In genomic region chr9:53340328-53340916, GRCm38 (mm10) we compare ENCODE assay signal across 8 mouse cellular contexts. TPM values are rescaled to one million over a fixed set of nuclear protein-coding genes. Genes with fewer than 3 reads are reported as not detected.
DNase-seq lines count a peak whose midpoint lies in the region; ATAC-seq and TF ChIP-seq lines count a peak whose summit lies in the region.

No protein-coding gene starts in this region.

- H3K27ac ChIP-seq in heart, embryonic 11.5 days (ENCODE audit: low read depth, low read length) = no peak overlapping the region
- no peak overlapping the region for H3K27ac ChIP-seq in embryonic facial prominence, embryonic 13.5 days
- H3K27ac ChIP-seq in intestine, postnatal 0 days (ENCODE audit: low read depth, low read length) = peak overlapping the region; percentile 79
- H3K27ac ChIP-seq in midbrain, embryonic 12.5 days (replicated peaks) = no peak overlapping the region

- no peak for DNase-seq in heart, adult 9 months (ENCODE audit: low spot score in 2 of 2)
- no peak for DNase-seq in adrenal gland, adult (ENCODE audit: inconsistent age in 2 of 2, low spot score in 1 of 2)
- no peak for DNase-seq in right cerebral cortex, postnatal 25 days
- DNase-seq in frontal cortex, postnatal 25 days (ENCODE audit: low spot score in 2 of 2) = no peak

- H3K4me3 ChIP-seq in heart, embryonic 11.5 days (ENCODE audit: low read depth, low read length) = peak overlapping the region; percentile 45
- peak overlapping the region; percentile 41 for H3K4me3 ChIP-seq in embryonic facial prominence, embryonic 13.5 days
- H3K4me3 ChIP-seq in intestine, postnatal 0 days (ENCODE audit: low read depth, low read length) = peak overlapping the region; percentile 59
- peak overlapping the region; percentile 36; the same call in 1 of the 2 replicates for H3K4me3 ChIP-seq in midbrain, embryonic 12.5 days

- H3K27me3 ChIP-seq in heart, embryonic 11.5 days (ENCODE audit: control insufficient read depth, insufficient read depth, low read length) = 0 out of 2 replicates have a peak, but pooled peaks cover 4% of the 10 kb centered on the region
- no peaks in the 10 kb centered on the region for H3K27me3 ChIP-seq in embryonic facial prominence, embryonic 13.5 days
- no peaks in the 10 kb centered on the region for H3K27me3 ChIP-seq in intestine, postnatal 0 days (replicated peaks; ENCODE audit: control insufficient read depth, insufficient read depth, low read length)
- H3K27me3 ChIP-seq in midbrain, embryonic 12.5 days = peaks cover 6% of the 10 kb centered on the region

- H3K36me3 ChIP-seq in heart, embryonic 11.5 days (ENCODE audit: control insufficient read depth, insufficient read depth, low read length) = no peaks in the 10 kb centered on the region
- no peaks in the 10 kb centered on the region for H3K36me3 ChIP-seq in embryonic facial prominence, embryonic 13.5 days
- H3K36me3 ChIP-seq in intestine, postnatal 0 days (ENCODE audit: control insufficient read depth, insufficient read depth) = no peaks in the 10 kb centered on the region
- H3K36me3 ChIP-seq in midbrain, embryonic 12.5 days = no peaks in the 10 kb centered on the region

- ATAC-seq in heart, embryonic 11.5 days (replicated peaks; ENCODE audit: insufficient number of reproducible peaks, low FRiP score, low TSS enrichment) = no peak
- no peak for ATAC-seq in embryonic facial prominence, embryonic 13.5 days (ENCODE audit: insufficient number of reproducible peaks, insufficient read depth, low FRiP score, low TSS enrichment, low read depth)
- ATAC-seq in intestine, postnatal 0 days = peak; percentile 65
- no peak for ATAC-seq in midbrain, embryonic 12.5 days (ENCODE audit: low FRiP score, low read depth)

- peak overlapping the region; percentile 84 for H3K4me2 ChIP-seq in heart, embryonic 11.5 days
- H3K4me2 ChIP-seq in embryonic facial prominence, embryonic 13.5 days = peak overlapping the region; percentile 64
- peak overlapping the region; percentile 80 for H3K4me2 ChIP-seq in intestine, postnatal 0 days (replicated peaks; ENCODE audit: low read depth)
- peak overlapping the region; percentile 56 for H3K4me2 ChIP-seq in midbrain, embryonic 12.5 days (replicated peaks)

- H3K9me3 ChIP-seq in heart, embryonic 11.5 days (replicated peaks; ENCODE audit: control insufficient read depth, low read length) = no peaks in the 10 kb centered on the region
- H3K9me3 ChIP-seq in embryonic facial prominence, embryonic 13.5 days = no peaks in the 10 kb centered on the region
- H3K9me3 ChIP-seq in intestine, postnatal 0 days (ENCODE audit: control insufficient read depth) = no peaks in the 10 kb centered on the region
- H3K9me3 ChIP-seq in midbrain, embryonic 12.5 days = no peaks in the 10 kb centered on the region

- TF ChIP-seq CTCF in intestine, postnatal 0 days (IDR thresholded peaks at IDR 0.05; ENCODE audit: low read depth) = no peak

- WGBS in heart, embryonic 11.5 days (ENCODE audit: insufficient replicate concordance) = 40% methylated on average over 17 of the region's 17 CpGs
- whole genome bisulfite sequencing in embryonic facial prominence, embryonic 13.5 days = 39% methylated on average over 17 of the region's 17 CpGs
- WGBS in intestine, postnatal 0 days = 18% methylated on average over 17 of the region's 17 CpGs
- 56% methylated on average over 17 of the region's 17 CpGs for WGBS in midbrain, embryonic 12.5 days

- H3K4me1 ChIP-seq in heart, embryonic 11.5 days (ENCODE audit: control insufficient read depth, insufficient read depth, low read length) = no peaks in the 10 kb centered on the region
- peaks cover 7% of the 10 kb centered on the region; the same call in 1 of the 2 replicates for H3K4me1 ChIP-seq in embryonic facial prominence, embryonic 13.5 days
- H3K4me1 ChIP-seq in intestine, postnatal 0 days (replicated peaks; ENCODE audit: control insufficient read depth, insufficient read depth, low read length) = no peaks in the 10 kb centered on the region; the same call in 1 of the 2 replicates
- peaks cover 6% of the 10 kb centered on the region for H3K4me1 ChIP-seq in midbrain, embryonic 12.5 days

- H3K9ac ChIP-seq in heart, embryonic 11.5 days (ENCODE audit: low read depth, low read length) = 0 out of 2 replicates have a peak overlapping the region, but pooled peaks have one; percentile 67
- H3K9ac ChIP-seq in embryonic facial prominence, embryonic 13.5 days = peak overlapping the region; percentile 58
- H3K9ac ChIP-seq in intestine, postnatal 0 days (ENCODE audit: low read depth, low read length) = no peak overlapping the region
- H3K9ac ChIP-seq in midbrain, embryonic 12.5 days (replicated peaks) = no peak overlapping the region

RNA-seq across cellular contexts. Expression of gene Exph5, which starts 39.0 kb away (rescaled TPM):
- 0.31 and 0.46 TPM in 2 replicates for polyA plus RNA-seq in heart, embryonic 11.5 days (2014; fragmentation: Nextera tagmentation; extraction: Ambion mirVana)
- 1.5 and 1.6 TPM in 2 replicates for polyA plus RNA-seq in embryonic facial prominence, embryonic 13.5 days (2015; fragmentation: Nextera tagmentation; extraction: Ambion mirVana)
- polyA plus RNA-seq in intestine, postnatal 0 days (2015; fragmentation: Nextera tagmentation; extraction: Ambion mirVana) = 2.4 and 3.1 TPM in 2 replicates
- polyA plus RNA-seq in midbrain, embryonic 12.5 days (2016; fragmentation: Nextera tagmentation; extraction: Ambion mirVana) = 0.50 and 0.51 TPM in 2 replicates

RNA-seq across cellular contexts. Expression of gene Kdelc2, which starts 43.4 kb away (rescaled TPM):
- polyA plus RNA-seq in heart, embryonic 11.5 days (2014; fragmentation: Nextera tagmentation; extraction: Ambion mirVana) = 19.3 and 20.9 TPM in 2 replicates
- 20.7 TPM in 2 replicates for polyA plus RNA-seq in embryonic facial prominence, embryonic 13.5 days (2015; fragmentation: Nextera tagmentation; extraction: Ambion mirVana)
- polyA plus RNA-seq in intestine, postnatal 0 days (2015; fragmentation: Nextera tagmentation; extraction: Ambion mirVana) = 10.5 and 11.7 TPM in 2 replicates
- polyA plus RNA-seq in midbrain, embryonic 12.5 days (2016; fragmentation: Nextera tagmentation; extraction: Ambion mirVana) = 9.8 and 10.4 TPM in 2 replicates

Comparison
In these comparisons a context has a peak if more than half of its experiments do, and no peak if none do; other contexts are left out.
1. H3K9ac ChIP-seq: peak in heart, embryonic 11.5 days (single experiment) and embryonic facial prominence, embryonic 13.5 days (single experiment); none in intestine, postnatal 0 days (single experiment) and midbrain, embryonic 12.5 days (single experiment).
2. Peak in every context shown above with its lines, with median percentiles within 50 percentile points of each other: H3K4me2 ChIP-seq and H3K4me3 ChIP-seq.